Mouse (Mus musculus): Measurements from ENCODE around the gene Kcns1. TPM values are rescaled to one million over a fixed set of nuclear protein-coding genes. Genes with fewer than 3 reads are reported as not detected.

Kcns1 gene
- total and polyA plus RNA-seq, 2 experiments from 2014 or later, result 0.04 TPM; not detected in 1

DNA sequence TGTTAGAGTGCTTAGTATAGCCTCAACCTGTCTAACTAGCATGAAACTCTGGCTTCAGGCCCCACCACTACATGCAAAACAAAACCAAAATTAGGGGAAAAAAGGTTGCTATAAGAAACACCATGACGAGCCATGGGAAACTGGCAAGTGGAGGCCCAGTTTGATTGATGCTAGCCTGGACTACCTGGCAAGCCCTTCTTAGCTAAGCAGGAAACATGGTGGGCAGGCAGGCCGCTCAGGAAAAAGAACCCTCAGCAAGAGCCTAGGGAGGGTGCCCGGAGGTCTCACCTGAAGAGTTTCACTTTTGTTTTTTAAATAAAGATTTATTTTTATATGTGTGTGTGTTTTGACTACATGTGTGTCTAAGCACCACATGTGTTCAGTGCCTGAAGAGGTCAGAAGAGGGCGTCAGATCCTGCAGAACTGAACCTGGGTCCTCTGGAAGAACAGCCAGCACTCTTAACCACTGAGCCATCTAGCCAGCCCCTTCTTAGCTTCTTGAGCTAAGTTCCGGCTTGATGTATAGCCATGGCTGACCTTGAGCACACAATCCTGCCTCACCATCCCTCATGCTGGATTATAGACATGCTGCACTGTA is 47.6 kb downstream of the Kcns1 start:
- Histone ChIP-seq H3K9ac (replicated peaks; ENCODE audit: low read depth, low read length) (no peak overlapping the region), H3K27ac (ENCODE audit: low read depth) (no peak overlapping the region), H3K4me1 (ENCODE audit: control insufficient read depth, insufficient read depth) (no peaks in the 10 kb centered on the region), H3K4me3 (ENCODE audit: low read depth, low read length) (no peak overlapping the region), H3K9me3 (replicated peaks; ENCODE audit: control insufficient read depth, low read length) (no peaks in the 10 kb centered on the region), H3K36me3 (replicated peaks; ENCODE audit: control insufficient read depth, insufficient read depth, low read length) (peaks cover 29% of the 10 kb centered on the region), H3K4me2 (ENCODE audit: low read depth, low read length) (no peak overlapping the region), H3K27me3 (ENCODE audit: control insufficient read depth, insufficient read depth, low read length) (no peaks in the 10 kb centered on the region)
- WGBS, result 79% methylated on average over 5 of the region's 5 CpGs
- DNase-seq (ENCODE audit: low spot score) (no peak), ATAC-seq (ENCODE audit: insufficient read depth, low read depth) (no peak)
- TF ChIP-seq CTCF (IDR thresholded peaks at IDR 0.05; ENCODE audit: low read depth) (no peak), EP300 (IDR thresholded peaks at IDR 0.05; ENCODE audit: low read depth) (no peak)

DNA sequence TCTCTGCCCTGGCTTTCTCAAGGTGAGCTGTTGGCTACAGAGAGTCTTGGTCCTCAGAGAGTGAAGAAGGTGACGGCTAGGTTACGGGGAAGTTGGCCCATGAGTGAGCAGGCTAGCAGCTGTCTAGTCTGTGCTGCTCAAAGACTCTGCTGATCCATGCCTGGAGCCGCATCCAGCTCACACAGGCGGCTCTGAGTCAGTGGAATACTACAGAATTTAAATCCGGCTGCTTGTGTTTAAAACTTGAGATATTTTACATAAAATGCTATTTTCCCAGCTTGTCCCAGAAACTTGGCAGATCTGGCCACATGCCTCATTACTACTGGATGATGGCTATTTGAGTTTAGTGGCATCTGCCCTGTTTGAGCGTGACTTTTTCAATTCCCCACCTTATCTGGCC is 51.4 kb downstream of the Kcns1 start:
- WGBS, result 92% methylated on average over 6 of the region's 6 CpGs
- no peaks in the 10 kb centered on the region for H3K9me3 ChIP-seq (replicated peaks; ENCODE audit: control insufficient read depth, low read length)
- DNase-seq (ENCODE audit: low spot score) (no peak), ATAC-seq (ENCODE audit: insufficient read depth, low read depth) (no peak)
- TF ChIP-seq CTCF (IDR thresholded peaks at IDR 0.05; ENCODE audit: low read depth) (no peak), EP300 (IDR thresholded peaks at IDR 0.05; ENCODE audit: low read depth) (no peak)
- H3K4me2 ChIP-seq (ENCODE audit: low read depth, low read length), result no peak overlapping the region
- no peaks in the 10 kb centered on the region for H3K4me1 ChIP-seq (ENCODE audit: control insufficient read depth, insufficient read depth)
- no peak overlapping the region for H3K4me3 ChIP-seq (ENCODE audit: low read depth, low read length)
- no peak overlapping the region for H3K27ac ChIP-seq (ENCODE audit: low read depth)
- H3K27me3 ChIP-seq (ENCODE audit: control insufficient read depth, insufficient read depth, low read length), result no peaks in the 10 kb centered on the region
- H3K9ac ChIP-seq (replicated peaks; ENCODE audit: low read depth, low read length), result no peak overlapping the region
- H3K36me3 ChIP-seq (replicated peaks; ENCODE audit: control insufficient read depth, insufficient read depth, low read length), result peaks cover 35% of the 10 kb centered on the region

DNA sequence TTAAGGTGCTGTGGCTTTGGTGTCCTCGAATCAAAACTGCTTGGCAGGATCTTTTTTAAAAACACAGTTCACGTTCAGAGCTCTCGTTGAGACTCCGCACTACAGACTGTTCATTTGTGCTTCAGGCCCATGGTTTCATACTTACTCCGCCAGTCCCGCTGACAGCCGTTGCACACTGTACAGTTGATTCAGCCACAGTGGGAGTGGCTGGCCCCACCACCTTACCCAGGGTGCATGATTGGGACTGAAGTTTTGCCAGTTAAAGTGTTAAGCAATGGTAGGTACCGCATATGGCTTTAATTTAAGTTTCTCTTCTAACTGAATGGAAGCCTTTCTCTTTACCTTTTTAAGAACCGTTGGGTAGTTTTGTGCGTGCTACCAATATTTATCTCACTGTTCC is 55.4 kb downstream of the Kcns1 start:
- Histone ChIP-seq H3K4me1 (ENCODE audit: control insufficient read depth, insufficient read depth) (no peaks in the 10 kb centered on the region), H3K27me3 (ENCODE audit: control insufficient read depth, insufficient read depth, low read length) (no peaks in the 10 kb centered on the region), H3K9me3 (replicated peaks; ENCODE audit: control insufficient read depth, low read length) (no peaks in the 10 kb centered on the region), H3K27ac (ENCODE audit: low read depth) (no peak overlapping the region), H3K4me3 (ENCODE audit: low read depth, low read length) (no peak overlapping the region), H3K4me2 (ENCODE audit: low read depth, low read length) (no peak overlapping the region), H3K36me3 (replicated peaks; ENCODE audit: control insufficient read depth, insufficient read depth, low read length) (peaks cover 29% of the 10 kb centered on the region), H3K9ac (replicated peaks; ENCODE audit: low read depth, low read length) (no peak overlapping the region)
- TF ChIP-seq EP300 (IDR thresholded peaks at IDR 0.05; ENCODE audit: low read depth) (no peak), CTCF (IDR thresholded peaks at IDR 0.05; ENCODE audit: low read depth) (no peak)
- no peak for DNase-seq (ENCODE audit: low spot score)
- ATAC-seq (ENCODE audit: insufficient read depth, low read depth), result no peak
- WGBS, result 84% methylated on average over 10 of the region's 10 CpGs

DNA sequence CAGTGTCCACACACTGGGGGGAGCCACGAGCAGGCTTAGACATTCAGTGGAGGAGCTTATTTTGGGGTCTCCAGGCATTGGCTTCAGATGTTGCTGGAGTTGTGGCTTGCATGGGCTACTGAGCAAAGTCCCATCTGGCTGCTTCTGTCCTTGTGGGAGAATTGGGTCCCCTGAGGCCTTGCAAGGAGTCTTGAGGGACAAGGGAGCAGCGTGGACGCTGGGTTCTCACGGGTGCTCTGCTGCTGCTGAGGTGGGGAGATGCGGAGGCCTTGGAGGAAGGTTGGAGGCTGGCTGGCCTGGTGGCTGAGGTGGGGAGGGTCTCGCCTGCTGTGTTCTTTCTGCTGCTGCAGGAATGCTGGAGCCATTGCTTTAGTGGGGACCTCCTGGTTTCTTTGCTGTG is 56.9 kb downstream of the Kcns1 start:
- no peak for DNase-seq (ENCODE audit: low spot score)
- WGBS, result 91% methylated on average over 6 of the region's 6 CpGs

More for the DNA sequence above, 56.9 kb downstream of the Kcns1 start:
- H3K9ac ChIP-seq (replicated peaks; ENCODE audit: low read depth, low read length), result no peak overlapping the region
- H3K27me3 ChIP-seq (ENCODE audit: control insufficient read depth, insufficient read depth, low read length), result no peaks in the 10 kb centered on the region
- no peaks in the 10 kb centered on the region for H3K9me3 ChIP-seq (replicated peaks; ENCODE audit: control insufficient read depth, low read length)
- no peak for ATAC-seq (ENCODE audit: insufficient read depth, low read depth)
- H3K4me1 ChIP-seq (ENCODE audit: control insufficient read depth, insufficient read depth), result no peaks in the 10 kb centered on the region
- H3K36me3 ChIP-seq (replicated peaks; ENCODE audit: control insufficient read depth, insufficient read depth, low read length), result peaks cover 15% of the 10 kb centered on the region
- TF ChIP-seq CTCF (IDR thresholded peaks at IDR 0.05; ENCODE audit: low read depth) (no peak), EP300 (IDR thresholded peaks at IDR 0.05; ENCODE audit: low read depth) (no peak)
- no peak overlapping the region for H3K4me2 ChIP-seq (ENCODE audit: low read depth, low read length)
- peak overlapping the region; percentile 3; the same call in 1 of the 2 replicates for H3K27ac ChIP-seq (ENCODE audit: low read depth)
- H3K4me3 ChIP-seq (ENCODE audit: low read depth, low read length), result no peak overlapping the region

Other genes with a start within 250 kb of the Kcns1 start
- 31.8 and 35.0 TPM in 2 replicates for gene Ywhab, start 176.2 kb downstream of the Kcns1 start, total RNA-seq (2014; rRNA removed; ENCODE audit: low replicate concordance)
- gene Ywhab, start 176.2 kb downstream of the Kcns1 start, polyA plus RNA-seq (2015; fragmentation: Nextera tagmentation; extraction: Ambion mirVana), result 157 and 158 TPM in 2 replicates
- not detected in 2 replicates for gene Pabpc1l, start 145.7 kb downstream of the Kcns1 start, total RNA-seq (2014; rRNA removed; ENCODE audit: low replicate concordance)
- gene Pabpc1l, start 145.7 kb downstream of the Kcns1 start, polyA plus RNA-seq (2015; fragmentation: Nextera tagmentation; extraction: Ambion mirVana), result 0.56 and 1.0 TPM in 2 replicates
- gene Stk4, start 100.8 kb downstream of the Kcns1 start, total RNA-seq (2014; rRNA removed; ENCODE audit: low replicate concordance), result 16.6 and 19.4 TPM in 2 replicates
- gene Stk4, start 100.8 kb downstream of the Kcns1 start, polyA plus RNA-seq (2015; fragmentation: Nextera tagmentation; extraction: Ambion mirVana), result 8.6 TPM in 2 replicates
- 46.6 and 58.8 TPM in 2 replicates for gene Tomm34, start 99.9 kb downstream of the Kcns1 start, total RNA-seq (2014; rRNA removed; ENCODE audit: low replicate concordance)
- gene Tomm34, start 99.9 kb downstream of the Kcns1 start, polyA plus RNA-seq (2015; fragmentation: Nextera tagmentation; extraction: Ambion mirVana), result 34.8 and 35.1 TPM in 2 replicates
- gene Wfdc5, start 11.6 kb upstream of the Kcns1 start, total RNA-seq (2014; rRNA removed; ENCODE audit: low replicate concordance), result not detected in 2 replicates
- not detected in 2 replicates for gene Wfdc5, start 11.6 kb upstream of the Kcns1 start, polyA plus RNA-seq (2015; fragmentation: Nextera tagmentation; extraction: Ambion mirVana)
- not detected in 2 replicates for gene Wfdc12, start 19.5 kb upstream of the Kcns1 start, total RNA-seq (2014; rRNA removed; ENCODE audit: low replicate concordance)
- not detected in 2 replicates for gene Wfdc12, start 19.5 kb upstream of the Kcns1 start, polyA plus RNA-seq (2015; fragmentation: Nextera tagmentation; extraction: Ambion mirVana)
- gene Wfdc15a, start 29.0 kb upstream of the Kcns1 start, total RNA-seq (2014; rRNA removed; ENCODE audit: low replicate concordance), result not detected in 2 replicates
- not detected in 2 replicates for gene Wfdc15a, start 29.0 kb upstream of the Kcns1 start, polyA plus RNA-seq (2015; fragmentation: Nextera tagmentation; extraction: Ambion mirVana)
- gene Wfdc15b, start 50.5 kb upstream of the Kcns1 start, total RNA-seq (2014; rRNA removed; ENCODE audit: low replicate concordance), result not detected in 2 replicates
- not detected in 2 replicates for gene Wfdc15b, start 50.5 kb upstream of the Kcns1 start, polyA plus RNA-seq (2015; fragmentation: Nextera tagmentation; extraction: Ambion mirVana)
- gene Svs2, start 67.4 kb upstream of the Kcns1 start, total RNA-seq (2014; rRNA removed; ENCODE audit: low replicate concordance), result not detected in 2 replicates
- not detected in 2 replicates for gene Svs2, start 67.4 kb upstream of the Kcns1 start, polyA plus RNA-seq (2015; fragmentation: Nextera tagmentation; extraction: Ambion mirVana)
- gene Svs3b, start 85.5 kb upstream of the Kcns1 start, total RNA-seq (2014; rRNA removed; ENCODE audit: low replicate concordance), result not detected in 2 replicates
- gene Svs3b, start 85.5 kb upstream of the Kcns1 start, polyA plus RNA-seq (2015; fragmentation: Nextera tagmentation; extraction: Ambion mirVana), result not detected in 2 replicates
- not detected in 2 replicates for gene Svs4, start 107.3 kb upstream of the Kcns1 start, total RNA-seq (2014; rRNA removed; ENCODE audit: low replicate concordance)
- not detected in 2 replicates for gene Svs4, start 107.3 kb upstream of the Kcns1 start, polyA plus RNA-seq (2015; fragmentation: Nextera tagmentation; extraction: Ambion mirVana)
- gene Svs3a, start 118.2 kb upstream of the Kcns1 start, total RNA-seq (2014; rRNA removed; ENCODE audit: low replicate concordance), result not detected in 2 replicates
- not detected in 2 replicates for gene Svs3a, start 118.2 kb upstream of the Kcns1 start, polyA plus RNA-seq (2015; fragmentation: Nextera tagmentation; extraction: Ambion mirVana)
- not detected in 2 replicates for gene Svs6, start 145.6 kb upstream of the Kcns1 start, total RNA-seq (2014; rRNA removed; ENCODE audit: low replicate concordance)
- gene Svs6, start 145.6 kb upstream of the Kcns1 start, polyA plus RNA-seq (2015; fragmentation: Nextera tagmentation; extraction: Ambion mirVana), result not detected in 2 replicates
- not detected in 2 replicates for gene Svs5, start 161.6 kb upstream of the Kcns1 start, total RNA-seq (2014; rRNA removed; ENCODE audit: low replicate concordance)
- gene Svs5, start 161.6 kb upstream of the Kcns1 start, polyA plus RNA-seq (2015; fragmentation: Nextera tagmentation; extraction: Ambion mirVana), result not detected in 2 replicates
- gene Slpi, start 218.0 kb upstream of the Kcns1 start, total RNA-seq (2014; rRNA removed; ENCODE audit: low replicate concordance), result not detected in 2 replicates
- 2.0 and 3.7 TPM in 2 replicates for gene Slpi, start 218.0 kb upstream of the Kcns1 start, polyA plus RNA-seq (2015; fragmentation: Nextera tagmentation; extraction: Ambion mirVana)
- not detected in 2 replicates for gene Rbpjl, start 232.0 kb upstream of the Kcns1 start, total RNA-seq (2014; rRNA removed; ENCODE audit: low replicate concordance)
- gene Rbpjl, start 232.0 kb upstream of the Kcns1 start, polyA plus RNA-seq (2015; fragmentation: Nextera tagmentation; extraction: Ambion mirVana), result 0.04 and 0.05 TPM in 2 replicates
- gene Matn4, start 234.0 kb upstream of the Kcns1 start, total RNA-seq (2014; rRNA removed; ENCODE audit: low replicate concordance), result 1.7 and 3.3 TPM in 2 replicates
- gene Matn4, start 234.0 kb upstream of the Kcns1 start, polyA plus RNA-seq (2015; fragmentation: Nextera tagmentation; extraction: Ambion mirVana), result 1.1 and 1.5 TPM in 2 replicates

All from heart, postnatal 0 days (tissue).